Mouse (Mus musculus): ENCODE data around the gene Pxt1. TPM values are rescaled to one million over a fixed set of nuclear protein-coding genes. Genes with fewer than 3 reads are reported as not detected.

Pxt1 gene
- polyA plus RNA-seq, 1 experiment from 2014 or later: not detected

DNA sequence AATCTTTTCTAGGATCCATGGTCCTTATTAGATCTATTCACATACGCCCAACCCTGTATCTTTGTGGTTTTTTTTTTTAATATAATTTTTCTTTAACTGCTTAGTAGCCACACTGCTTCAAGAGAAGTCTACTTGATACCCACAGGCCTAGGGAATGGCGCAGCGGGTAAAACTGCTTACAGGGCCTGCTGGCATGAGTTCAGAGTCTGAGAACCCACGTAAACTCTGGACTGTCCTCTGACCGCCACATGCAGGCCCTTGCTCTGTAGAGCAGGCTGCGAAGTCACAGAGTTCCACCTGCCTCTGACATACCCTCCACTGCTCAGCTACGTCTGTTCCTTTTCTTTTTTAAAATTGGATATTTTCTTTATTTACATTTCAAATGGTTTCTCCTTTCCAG, 841 bp upstream of the Pxt1 start:
- Histone ChIP-seq H3K9me3 (no peaks in the 10 kb centered on the region), H3K27ac (no peak overlapping the region), H3K4me2 (replicated peaks) (no peak overlapping the region), H3K9ac (no peak overlapping the region), H3K4me3 (no peak overlapping the region), H3K36me3 (no peaks in the 10 kb centered on the region), H3K4me1 (no peaks in the 10 kb centered on the region), H3K27me3 (no peaks in the 10 kb centered on the region)
- WGBS: 83% methylated on average over 7 of the region's 7 CpGs
- no peak for ATAC-seq (ENCODE audit: insufficient number of reproducible peaks, insufficient read depth, low FRiP score, low TSS enrichment)

DNA sequence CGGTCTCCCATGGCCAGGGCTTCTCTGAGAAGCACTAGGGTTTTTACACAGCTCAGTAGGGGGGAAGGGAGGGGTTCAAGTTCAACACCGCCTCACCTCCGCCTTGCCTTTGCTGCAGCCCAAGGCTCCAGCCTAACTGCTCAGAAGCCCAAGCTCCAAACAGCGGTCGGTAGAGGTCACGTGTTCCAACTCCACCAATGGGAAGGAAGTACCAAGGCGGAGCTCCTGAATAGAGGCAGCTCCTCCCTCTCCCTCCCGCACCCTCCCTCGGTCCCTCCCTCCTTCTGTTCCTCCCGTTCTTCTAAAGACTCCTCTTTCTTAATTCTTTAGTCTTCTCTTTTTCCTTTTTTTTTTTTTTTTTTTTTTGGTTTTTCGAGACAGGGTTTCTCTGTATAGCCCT, 1.5 kb downstream of the Pxt1 start:
- WGBS: 74% methylated on average over 10 of the region's 11 CpGs
- no peak overlapping the region for H3K27ac ChIP-seq
- H3K4me3 ChIP-seq: no peak overlapping the region
- no peaks in the 10 kb centered on the region for H3K4me1 ChIP-seq
- H3K36me3 ChIP-seq: no peaks in the 10 kb centered on the region
- no peaks in the 10 kb centered on the region for H3K27me3 ChIP-seq
- no peak overlapping the region for H3K4me2 ChIP-seq (replicated peaks)
- no peak overlapping the region for H3K9ac ChIP-seq
- no peak for ATAC-seq (ENCODE audit: insufficient number of reproducible peaks, insufficient read depth, low FRiP score, low TSS enrichment)
- H3K9me3 ChIP-seq: no peaks in the 10 kb centered on the region

DNA sequence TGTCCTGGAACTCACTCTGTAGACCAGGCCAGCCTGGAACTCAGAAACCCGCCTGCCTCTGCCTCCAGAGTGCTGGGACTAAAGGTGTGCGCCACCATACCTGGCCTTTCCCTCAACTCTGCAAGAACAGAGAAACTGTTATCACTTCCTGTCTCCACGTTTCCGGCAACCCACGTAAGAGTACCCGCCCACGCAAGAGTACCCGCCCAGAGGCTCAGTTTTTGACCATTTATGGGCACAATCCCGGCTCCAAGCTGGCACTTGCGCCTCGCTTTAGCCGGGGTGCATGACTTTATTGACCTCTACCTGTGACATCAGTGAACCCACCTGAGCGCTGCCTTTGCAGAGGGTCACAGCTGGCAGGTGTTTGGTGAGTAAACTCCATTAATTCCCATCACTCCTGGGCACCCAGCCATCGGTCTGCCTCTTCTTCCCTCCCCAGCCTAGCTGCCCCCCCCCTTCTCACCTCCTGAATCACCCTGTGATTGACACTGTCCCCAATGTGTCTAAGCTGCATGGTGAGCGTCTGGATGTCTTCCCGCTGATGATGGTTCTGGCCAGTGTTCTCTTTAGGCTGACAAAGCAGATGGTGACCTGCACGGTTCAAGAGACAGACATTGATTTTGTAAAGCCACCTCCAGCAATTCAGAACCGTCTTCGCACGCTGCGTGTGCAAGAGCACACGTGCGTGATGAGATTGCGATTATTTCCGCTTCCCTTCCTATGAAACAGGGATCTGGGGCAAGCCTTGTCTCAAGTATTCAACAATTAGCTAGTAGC, 2.7 kb downstream of the Pxt1 start:
- H3K9me3 ChIP-seq: no peaks in the 10 kb centered on the region
- H3K36me3 ChIP-seq: no peaks in the 10 kb centered on the region
- H3K4me3 ChIP-seq: no peak overlapping the region
- H3K4me2 ChIP-seq (replicated peaks): no peak overlapping the region
- no peaks in the 10 kb centered on the region for H3K27me3 ChIP-seq
- no peak for ATAC-seq (ENCODE audit: insufficient number of reproducible peaks, insufficient read depth, low FRiP score, low TSS enrichment)
- H3K27ac ChIP-seq: no peak overlapping the region
- WGBS: 94% methylated on average over 25 of the region's 25 CpGs
- H3K9ac ChIP-seq: no peak overlapping the region
- no peaks in the 10 kb centered on the region for H3K4me1 ChIP-seq

DNA sequence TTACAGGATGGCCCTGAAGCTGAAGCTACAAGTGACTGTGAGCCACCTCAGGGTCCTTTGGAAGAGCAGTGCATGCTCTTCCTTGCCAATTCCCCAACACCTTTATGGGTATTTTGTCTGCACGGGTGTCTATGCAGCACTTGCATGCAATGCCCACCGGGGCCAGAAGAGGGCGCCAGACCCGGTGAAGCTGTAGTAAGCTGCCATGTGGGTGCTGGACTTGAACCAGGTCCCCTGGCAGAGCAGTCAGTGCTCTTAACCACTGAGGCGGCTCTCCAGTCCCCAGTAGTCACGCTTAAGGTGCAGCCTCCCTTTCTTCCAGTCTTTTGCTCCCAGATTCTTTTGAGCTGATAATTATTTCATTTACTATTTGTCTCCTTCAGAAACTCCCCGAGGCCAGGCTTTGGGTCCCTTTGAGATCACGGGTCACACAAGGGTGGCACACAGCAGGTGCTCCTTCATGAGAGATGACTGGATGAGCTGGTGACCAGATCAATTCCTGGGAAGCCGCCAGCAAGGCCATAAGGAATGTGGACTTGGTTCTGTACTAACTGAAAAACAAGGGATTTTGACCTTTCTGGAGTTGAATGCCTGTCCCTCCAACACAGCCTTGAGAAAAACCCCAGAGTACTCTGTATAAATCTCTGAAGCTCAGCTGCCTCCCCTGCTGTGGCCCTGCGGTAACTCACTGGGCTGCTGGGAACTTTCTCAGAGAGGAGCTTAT, 6.9 kb downstream of the Pxt1 start:
- Histone ChIP-seq H3K4me1 (no peaks in the 10 kb centered on the region), H3K9me3 (no peaks in the 10 kb centered on the region), H3K27ac (no peak overlapping the region), H3K36me3 (no peaks in the 10 kb centered on the region), H3K4me3 (no peak overlapping the region), H3K27me3 (no peaks in the 10 kb centered on the region), H3K4me2 (replicated peaks) (no peak overlapping the region), H3K9ac (no peak overlapping the region)
- 82% methylated on average over 10 of the region's 10 CpGs for WGBS
- no peak for ATAC-seq (ENCODE audit: insufficient number of reproducible peaks, insufficient read depth, low FRiP score, low TSS enrichment)

DNA sequence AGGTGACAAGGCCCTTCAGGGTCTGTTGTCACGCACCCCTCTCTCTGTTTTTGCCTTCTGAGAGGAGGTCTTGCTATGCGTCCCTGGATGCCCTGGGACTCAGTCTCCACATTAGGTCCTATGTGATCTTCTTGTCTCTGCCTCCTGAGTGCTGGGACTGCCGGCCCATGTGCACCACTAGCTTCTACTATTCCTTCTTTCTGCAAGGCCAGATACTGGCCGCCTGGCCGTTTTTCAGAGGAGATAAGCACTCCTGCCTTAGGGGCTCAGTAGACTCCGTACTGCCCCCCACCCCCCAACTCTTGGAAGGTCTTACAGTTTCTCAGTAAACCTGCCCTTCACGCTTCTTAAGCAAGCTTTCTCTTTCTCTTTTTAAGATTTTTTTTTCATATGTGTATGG, 7.5 kb downstream of the Pxt1 start:
- Histone ChIP-seq H3K36me3 (no peaks in the 10 kb centered on the region), H3K4me1 (no peaks in the 10 kb centered on the region), H3K4me2 (replicated peaks) (no peak overlapping the region), H3K27ac (no peak overlapping the region), H3K9me3 (no peaks in the 10 kb centered on the region), H3K9ac (no peak overlapping the region), H3K4me3 (no peak overlapping the region), H3K27me3 (no peaks in the 10 kb centered on the region)
- WGBS: 91% methylated on average over 7 of the region's 7 CpGs
- ATAC-seq (ENCODE audit: insufficient number of reproducible peaks, insufficient read depth, low FRiP score, low TSS enrichment): no peak

DNA sequence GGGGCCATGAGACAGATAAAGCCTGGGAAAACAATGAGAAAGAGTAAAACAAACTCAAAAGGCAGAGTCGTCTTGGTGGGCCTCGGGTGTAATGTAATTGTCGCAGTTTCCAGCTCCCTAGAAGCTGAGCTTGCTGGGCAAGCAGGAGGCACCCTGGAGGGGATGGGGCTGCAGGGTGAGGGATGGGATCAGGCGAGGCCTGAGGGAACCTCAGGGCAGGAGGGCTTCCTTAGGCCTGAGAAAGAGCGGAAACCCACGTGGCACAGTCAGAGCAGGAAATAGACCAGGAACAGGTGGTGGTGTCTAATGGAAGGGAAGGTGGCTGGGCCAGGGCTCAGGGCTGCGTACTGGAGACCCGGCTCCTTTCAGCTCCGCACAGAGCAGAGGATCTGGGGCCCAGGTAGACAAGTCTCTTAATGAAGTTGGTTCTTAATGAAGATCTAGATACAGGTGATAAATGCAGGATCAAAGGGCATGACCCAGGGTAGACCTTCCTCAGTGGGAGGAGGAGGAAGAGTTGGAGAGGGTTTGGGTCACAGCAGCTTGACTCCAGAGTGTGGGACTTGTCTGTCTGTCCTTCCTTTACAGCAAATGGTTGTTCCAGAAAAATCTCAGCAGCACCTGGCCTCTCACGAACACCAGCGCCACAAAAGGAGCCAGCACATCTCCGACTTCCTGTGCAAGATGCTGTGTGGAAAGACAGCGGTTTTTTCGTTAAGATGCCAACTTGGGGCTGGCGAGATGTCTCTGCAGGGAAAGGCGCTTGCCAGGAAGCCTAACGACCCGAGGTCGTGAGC, 9.3 kb downstream of the Pxt1 start:
- Histone ChIP-seq H3K27ac (no peak overlapping the region), H3K9me3 (no peaks in the 10 kb centered on the region), H3K4me2 (replicated peaks) (no peak overlapping the region), H3K27me3 (no peaks in the 10 kb centered on the region), H3K9ac (no peak overlapping the region), H3K4me1 (peaks cover 10% of the 10 kb centered on the region), H3K4me3 (no peak overlapping the region), H3K36me3 (no peaks in the 10 kb centered on the region)
- WGBS: 70% methylated on average over 19 of the region's 19 CpGs
- no peak for ATAC-seq (ENCODE audit: insufficient number of reproducible peaks, insufficient read depth, low FRiP score, low TSS enrichment)

DNA sequence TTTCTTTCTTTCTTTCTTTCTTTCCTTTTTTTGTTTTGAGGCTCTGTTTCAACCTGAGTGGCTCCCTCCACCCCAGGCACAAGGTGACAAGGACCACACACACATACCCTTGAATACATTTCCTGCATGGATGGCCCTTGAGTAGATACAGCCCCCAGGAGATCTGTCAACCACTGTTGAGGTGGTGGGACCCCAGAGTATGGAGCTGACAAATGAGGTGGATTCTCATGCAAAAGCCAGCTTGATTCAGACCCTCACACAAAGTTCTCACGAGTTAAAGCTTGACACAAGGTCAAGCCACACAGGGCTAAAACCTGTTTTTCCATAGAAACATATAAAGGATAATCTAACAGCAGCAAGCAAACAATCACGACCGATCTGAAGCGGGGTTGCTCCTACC, 11.4 kb downstream of the Pxt1 start:
- H3K9ac ChIP-seq: no peak overlapping the region
- 85% methylated on average over 4 of the region's 4 CpGs for WGBS
- H3K4me2 ChIP-seq (replicated peaks): no peak overlapping the region

DNA sequence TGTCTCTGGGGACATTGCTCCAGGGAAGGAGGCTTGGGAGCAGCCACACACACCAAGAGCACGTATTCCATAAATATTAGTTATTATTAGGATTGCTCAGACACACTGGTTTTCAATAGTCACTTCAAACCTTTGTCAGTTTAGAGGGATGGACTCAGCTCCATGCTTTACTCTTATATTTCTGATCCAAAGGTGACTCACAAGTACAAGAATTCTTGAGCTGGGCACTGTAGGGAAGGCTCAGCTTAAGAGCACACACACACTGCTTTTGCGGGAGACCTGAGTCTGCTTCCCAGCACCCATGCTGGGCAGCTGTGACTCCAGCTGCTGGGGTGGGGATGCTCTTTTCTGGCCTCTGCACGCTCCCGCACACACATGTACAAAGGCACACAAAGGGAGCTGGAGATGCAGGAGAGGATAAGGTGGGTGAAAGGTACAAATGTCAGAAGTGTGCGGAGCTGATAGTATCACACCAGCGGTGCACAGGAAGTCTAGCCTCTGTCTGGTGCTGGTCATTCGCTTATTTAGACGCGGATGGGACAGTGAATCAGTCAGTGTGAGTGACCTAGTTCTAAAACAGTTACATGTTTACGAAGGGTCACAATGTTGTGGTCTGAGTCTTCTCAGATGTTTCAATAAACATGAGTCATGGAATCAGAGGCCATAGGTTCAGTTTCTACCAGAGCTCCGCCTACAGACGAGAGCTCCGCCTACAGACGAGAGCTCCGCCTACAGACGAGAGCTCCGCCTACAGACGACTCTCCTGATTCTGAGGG, 12.0 kb downstream of the Pxt1 start:
- WGBS: 90% methylated on average over 18 of the region's 18 CpGs
- peaks cover 10% of the 10 kb centered on the region for H3K4me1 ChIP-seq
- no peak for ATAC-seq (ENCODE audit: insufficient number of reproducible peaks, insufficient read depth, low FRiP score, low TSS enrichment)
- H3K4me3 ChIP-seq: no peak overlapping the region
- H3K36me3 ChIP-seq: no peaks in the 10 kb centered on the region
- no peak overlapping the region for H3K4me2 ChIP-seq (replicated peaks)
- H3K27me3 ChIP-seq: no peaks in the 10 kb centered on the region
- H3K9ac ChIP-seq: no peak overlapping the region
- 0 out of 2 replicates have a peak overlapping the region, but pooled peaks have one; percentile 20 for H3K27ac ChIP-seq
- H3K9me3 ChIP-seq: no peaks in the 10 kb centered on the region

More for the DNA sequence above, 11.4 kb downstream of the Pxt1 start:
- no peak for ATAC-seq (ENCODE audit: insufficient number of reproducible peaks, insufficient read depth, low FRiP score, low TSS enrichment)
- Histone ChIP-seq H3K27me3 (no peaks in the 10 kb centered on the region), H3K27ac (no peak overlapping the region), H3K36me3 (no peaks in the 10 kb centered on the region), H3K9me3 (no peaks in the 10 kb centered on the region), H3K4me3 (no peak overlapping the region), H3K4me1 (peaks cover 10% of the 10 kb centered on the region)

DNA sequence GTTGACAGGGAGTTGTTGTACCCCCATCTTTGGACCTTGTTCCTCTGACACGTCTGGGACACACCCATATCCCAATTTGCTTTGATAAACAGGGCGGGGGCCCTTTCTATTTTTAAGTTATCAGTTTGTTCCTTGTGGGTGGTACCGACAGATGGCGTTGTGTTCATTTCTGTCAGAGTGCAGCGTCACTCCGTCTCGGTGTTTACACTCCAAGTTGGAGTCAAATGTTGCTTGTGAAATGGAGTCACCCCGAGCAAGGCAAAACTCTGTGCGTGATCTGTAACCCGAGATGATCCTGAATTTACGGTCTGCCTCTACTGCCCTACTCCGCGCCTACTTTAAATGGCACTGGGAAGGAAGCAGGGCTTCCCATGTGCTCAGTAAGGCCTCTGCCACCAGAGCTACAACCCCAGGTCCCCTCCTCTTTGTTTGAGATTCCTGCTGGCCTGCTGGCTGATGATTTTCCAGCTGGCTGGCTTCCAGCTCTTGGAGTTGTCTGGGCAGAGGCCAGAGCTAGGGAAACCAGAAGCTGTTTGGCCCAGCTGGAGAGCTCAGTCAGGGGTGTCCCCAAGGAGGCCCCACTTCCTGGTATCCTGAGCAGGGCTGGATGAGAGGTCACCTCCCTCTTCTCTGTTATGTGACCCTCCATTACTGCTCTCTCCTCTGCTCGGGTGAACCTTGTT, 13.1 kb downstream of the Pxt1 start:
- Histone ChIP-seq H3K27ac (peak overlapping the region; percentile 75), H3K4me3 (no peak overlapping the region), H3K4me2 (replicated peaks) (no peak overlapping the region; the same call in 1 of the 2 replicates), H3K9ac (no peak overlapping the region), H3K36me3 (no peaks in the 10 kb centered on the region), H3K4me1 (peaks cover 10% of the 10 kb centered on the region), H3K27me3 (no peaks in the 10 kb centered on the region), H3K9me3 (no peaks in the 10 kb centered on the region)
- peak; percentile 87 for ATAC-seq (ENCODE audit: insufficient number of reproducible peaks, insufficient read depth, low FRiP score, low TSS enrichment)
- WGBS: 16% methylated on average over 14 of the region's 14 CpGs

DNA sequence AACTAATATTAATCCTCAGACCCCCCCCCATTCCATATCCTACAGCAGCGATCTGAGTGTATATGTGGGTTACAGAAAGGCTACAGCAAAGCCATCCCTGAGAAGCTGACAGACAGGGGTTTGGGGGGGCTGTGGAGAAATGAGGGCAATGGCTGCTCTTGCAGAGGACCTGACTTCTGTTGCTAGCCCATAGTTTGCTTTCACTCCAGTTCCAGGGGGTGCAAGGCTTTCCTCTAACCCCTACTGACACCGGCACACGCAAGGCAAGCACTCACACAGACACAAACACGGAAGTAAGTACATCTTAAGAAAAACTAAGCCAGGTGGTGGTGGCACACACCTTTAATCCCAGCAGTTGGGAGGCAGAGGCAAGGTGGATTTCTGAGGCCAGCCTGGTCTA, 14.3 kb downstream of the Pxt1 start:
- WGBS: 91% methylated on average over 4 of the region's 4 CpGs
- Histone ChIP-seq H3K27ac (no peak overlapping the region), H3K9ac (no peak overlapping the region), H3K4me1 (peaks cover 10% of the 10 kb centered on the region), H3K36me3 (no peaks in the 10 kb centered on the region), H3K9me3 (no peaks in the 10 kb centered on the region), H3K4me2 (replicated peaks) (no peak overlapping the region), H3K4me3 (no peak overlapping the region), H3K27me3 (no peaks in the 10 kb centered on the region)
- ATAC-seq (ENCODE audit: insufficient number of reproducible peaks, insufficient read depth, low FRiP score, low TSS enrichment): no peak

DNA sequence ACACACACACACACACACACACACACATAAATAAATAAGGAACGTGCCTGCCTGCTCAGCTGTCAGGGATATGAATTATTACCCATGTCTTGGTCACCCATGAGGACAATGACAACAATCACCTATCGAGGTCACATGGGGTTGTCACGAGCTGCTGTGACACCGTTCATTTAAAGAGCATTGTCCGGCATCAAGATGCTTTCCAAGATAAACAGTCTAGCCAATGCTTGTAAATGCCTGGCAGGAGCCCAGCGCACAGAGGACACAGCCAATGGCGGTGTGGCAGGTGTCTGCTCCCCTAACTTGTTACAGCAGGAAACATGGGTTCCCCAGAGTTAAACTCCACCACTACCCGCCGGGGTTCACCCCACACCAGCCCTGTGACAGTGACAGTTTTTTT, 15.6 kb downstream of the Pxt1 start:
- Histone ChIP-seq H3K4me1 (peaks cover 13% of the 10 kb centered on the region), H3K36me3 (no peaks in the 10 kb centered on the region), H3K4me2 (replicated peaks) (no peak overlapping the region), H3K9me3 (no peaks in the 10 kb centered on the region), H3K27me3 (no peaks in the 10 kb centered on the region), H3K27ac (no peak overlapping the region), H3K4me3 (no peak overlapping the region), H3K9ac (no peak overlapping the region)
- WGBS: 92% methylated on average over 9 of the region's 9 CpGs
- ATAC-seq (ENCODE audit: insufficient number of reproducible peaks, insufficient read depth, low FRiP score, low TSS enrichment): no peak
